In genomic region chr11:69545957-69546356, GRCm38 (mm10) we compare ENCODE assay signal across 8 mouse cellular contexts. TPM values are rescaled to one million over a fixed set of nuclear protein-coding genes. Genes with fewer than 3 reads are reported as not detected.
DNase-seq lines count a peak whose midpoint lies in the region; ATAC-seq and TF ChIP-seq lines count a peak whose summit lies in the region.

No protein-coding gene starts in this region.

- H3K36me3 ChIP-seq in kidney, embryonic 16.5 days (ENCODE audit: insufficient read depth, low read length) = no peaks in the 10 kb centered on the region
- H3K36me3 ChIP-seq in hindbrain, embryonic 15.5 days = no peaks in the 10 kb centered on the region
- H3K36me3 ChIP-seq in midbrain, postnatal 0 days (ENCODE audit: insufficient read depth, low read length) = no peaks in the 10 kb centered on the region

- peak overlapping the region; percentile 74 for H3K9ac ChIP-seq in kidney, embryonic 16.5 days (replicated peaks; ENCODE audit: low read length)
- H3K9ac ChIP-seq in hindbrain, embryonic 15.5 days = peak overlapping the region; percentile 53
- peak overlapping the region; percentile 63 for H3K9ac ChIP-seq in midbrain, postnatal 0 days (replicated peaks; ENCODE audit: low read length, poor library complexity, severe bottlenecking)

- H3K9me3 ChIP-seq in kidney, embryonic 16.5 days (ENCODE audit: low read length) = no peaks in the 10 kb centered on the region
- no peaks in the 10 kb centered on the region for H3K9me3 ChIP-seq in hindbrain, embryonic 15.5 days
- no peaks in the 10 kb centered on the region for H3K9me3 ChIP-seq in midbrain, postnatal 0 days (ENCODE audit: low read length)

- H3K27ac ChIP-seq in kidney, embryonic 16.5 days (ENCODE audit: low read length) = peak overlapping the region; percentile 69
- H3K27ac ChIP-seq in hindbrain, embryonic 15.5 days (replicated peaks) = peak overlapping the region; percentile 89
- H3K27ac ChIP-seq in midbrain, postnatal 0 days (ENCODE audit: low read depth, low read length) = peak overlapping the region; percentile 86

- TF ChIP-seq CTCF in midbrain, postnatal 0 days (IDR thresholded peaks at IDR 0.05) = 0 out of 2 replicates have a peak, but pooled peaks have one; percentile 8

- no peak for ATAC-seq in kidney, embryonic 16.5 days (ENCODE audit: low FRiP score, low TSS enrichment)
- peak; percentile 12; the same call in 1 of the 2 replicates for ATAC-seq in hindbrain, embryonic 15.5 days (ENCODE audit: low FRiP score, low read depth)
- no peak for ATAC-seq in midbrain, postnatal 0 days (ENCODE audit: low FRiP score)

- H3K27me3 ChIP-seq in kidney, embryonic 16.5 days (ENCODE audit: insufficient read depth, low read length) = 0 out of 2 replicates have a peak, but pooled peaks cover 3% of the 10 kb centered on the region
- H3K27me3 ChIP-seq in hindbrain, embryonic 15.5 days = no peaks in the 10 kb centered on the region
- no peaks in the 10 kb centered on the region for H3K27me3 ChIP-seq in midbrain, postnatal 0 days (ENCODE audit: insufficient read depth, low read length)

- H3K4me2 ChIP-seq in kidney, embryonic 16.5 days (replicated peaks; ENCODE audit: low read depth, low read length) = peak overlapping the region; percentile 80
- H3K4me2 ChIP-seq in hindbrain, embryonic 15.5 days = peak overlapping the region; percentile 74
- H3K4me2 ChIP-seq in midbrain, postnatal 0 days (ENCODE audit: low read depth, low read length, poor library complexity, severe bottlenecking) = peak overlapping the region; percentile 71

- peaks cover 24% of the 10 kb centered on the region for H3K4me1 ChIP-seq in kidney, embryonic 16.5 days (ENCODE audit: insufficient read depth, low read length)
- H3K4me1 ChIP-seq in hindbrain, embryonic 15.5 days (replicated peaks) = peaks cover 53% of the 10 kb centered on the region
- peaks cover 19% of the 10 kb centered on the region for H3K4me1 ChIP-seq in midbrain, postnatal 0 days (ENCODE audit: insufficient read depth, low read length)

- 16% methylated on average over 7 of the region's 7 CpGs for WGBS in kidney, embryonic 16.5 days
- 7% methylated on average over 7 of the region's 7 CpGs for WGBS in hindbrain, embryonic 15.5 days
- 6% methylated on average over 7 of the region's 7 CpGs for WGBS in midbrain, postnatal 0 days

- H3K4me3 ChIP-seq in kidney, embryonic 16.5 days (ENCODE audit: low read length) = peak overlapping the region; percentile 60
- H3K4me3 ChIP-seq in hindbrain, embryonic 15.5 days = peak overlapping the region; percentile 43
- peak overlapping the region; percentile 42 for H3K4me3 ChIP-seq in midbrain, postnatal 0 days (ENCODE audit: low read depth, low read length)

- DNase-seq in kidney, adult 9 months = no peak
- peak; percentile 40 for DNase-seq in brain, adult 2 months (ENCODE audit: low read depth, low spot score)
- peak; percentile 51 for DNase-seq in midbrain, postnatal 0 days (ENCODE audit: low spot score)
- DNase-seq in thymus, adult 18-20 months = no peak
- DNase-seq in natural killer cell, adult 2 months (ENCODE audit: low spot score in 2 of 2) = no peak
- no peak for DNase-seq in cerebellum, postnatal 4 days (ENCODE audit: low spot score in 2 of 2)

RNA-seq across cellular contexts. Expression of gene Dnah2, which starts 3.0 kb away (rescaled TPM):
- 0.69 and 0.90 TPM in 2 replicates for polyA plus RNA-seq in kidney, embryonic 16.5 days (2015; fragmentation: Nextera tagmentation; extraction: Ambion mirVana)
- 3.4 and 4.0 TPM in 2 replicates for polyA plus RNA-seq in hindbrain, embryonic 15.5 days (2015; fragmentation: Nextera tagmentation; extraction: Ambion mirVana)
- 9.5 and 12.5 TPM in 2 replicates for total RNA-seq in midbrain, postnatal 0 days (2014; rRNA removed)
- 3.9 and 4.1 TPM in 2 replicates for polyA plus RNA-seq in midbrain, postnatal 0 days (2015; fragmentation: Nextera tagmentation; extraction: Ambion mirVana)

RNA-seq across cellular contexts. Expression of gene Efnb3, which starts 14.0 kb away (rescaled TPM):
- 11.8 and 12.6 TPM in 2 replicates for polyA plus RNA-seq in kidney, embryonic 16.5 days (2015; fragmentation: Nextera tagmentation; extraction: Ambion mirVana)
- polyA plus RNA-seq in hindbrain, embryonic 15.5 days (2015; fragmentation: Nextera tagmentation; extraction: Ambion mirVana) = 134 and 160 TPM in 2 replicates
- total RNA-seq in midbrain, postnatal 0 days (2014; rRNA removed) = 145 and 155 TPM in 2 replicates
- polyA plus RNA-seq in midbrain, postnatal 0 days (2015; fragmentation: Nextera tagmentation; extraction: Ambion mirVana) = 151 and 166 TPM in 2 replicates

RNA-seq across cellular contexts. Expression of gene Wrap53, which starts 34.1 kb away (rescaled TPM):
- polyA plus RNA-seq in kidney, embryonic 16.5 days (2015; fragmentation: Nextera tagmentation; extraction: Ambion mirVana) = 29.3 and 30.3 TPM in 2 replicates
- polyA plus RNA-seq in hindbrain, embryonic 15.5 days (2015; fragmentation: Nextera tagmentation; extraction: Ambion mirVana) = 19.6 and 20.6 TPM in 2 replicates
- total RNA-seq in midbrain, postnatal 0 days (2014; rRNA removed) = 15.7 and 16.8 TPM in 2 replicates
- 12.6 and 14.2 TPM in 2 replicates for polyA plus RNA-seq in midbrain, postnatal 0 days (2015; fragmentation: Nextera tagmentation; extraction: Ambion mirVana)

RNA-seq across cellular contexts. Expression of gene Trp53, which starts 34.2 kb away (rescaled TPM):
- polyA plus RNA-seq in kidney, embryonic 16.5 days (2015; fragmentation: Nextera tagmentation; extraction: Ambion mirVana) = 191 and 205 TPM in 2 replicates
- 61.1 and 64.2 TPM in 2 replicates for polyA plus RNA-seq in hindbrain, embryonic 15.5 days (2015; fragmentation: Nextera tagmentation; extraction: Ambion mirVana)
- 29.5 and 34.5 TPM in 2 replicates for total RNA-seq in midbrain, postnatal 0 days (2014; rRNA removed)
- 30.3 and 31.9 TPM in 2 replicates for polyA plus RNA-seq in midbrain, postnatal 0 days (2015; fragmentation: Nextera tagmentation; extraction: Ambion mirVana)

RNA-seq across cellular contexts. Expression of gene Atp1b2, which starts 59.8 kb away (rescaled TPM):
- 12.3 and 14.3 TPM in 2 replicates for polyA plus RNA-seq in kidney, embryonic 16.5 days (2015; fragmentation: Nextera tagmentation; extraction: Ambion mirVana)
- 71.9 and 89.4 TPM in 2 replicates for polyA plus RNA-seq in hindbrain, embryonic 15.5 days (2015; fragmentation: Nextera tagmentation; extraction: Ambion mirVana)
- total RNA-seq in midbrain, postnatal 0 days (2014; rRNA removed) = 145 and 161 TPM in 2 replicates
- polyA plus RNA-seq in midbrain, postnatal 0 days (2015; fragmentation: Nextera tagmentation; extraction: Ambion mirVana) = 167 and 175 TPM in 2 replicates

Comparison
In these comparisons a context has a peak if more than half of its experiments do, and no peak if none do; other contexts are left out.
1. DNase-seq: peak in brain, adult 2 months (single experiment) and midbrain, postnatal 0 days (single experiment); none in kidney, adult 9 months (single experiment), thymus, adult 18-20 months (0 of 2), natural killer cell, adult 2 months (0 of 2) and cerebellum, postnatal 4 days (0 of 2).
2. Peak in every context shown above with its lines, with median percentiles within 50 percentile points of each other: H3K27ac ChIP-seq, H3K4me2 ChIP-seq, H3K4me3 ChIP-seq and H3K9ac ChIP-seq.